Mouse (Mus musculus): ENCODE measurements at regions not wholly inside any gene's neighbourhood (a gene's known extent, or its start where the extent isn't known, plus 50 kb on each side); places are given as distances from the start of the nearest gene placed in this dataset.

GRCm38 (mm10) chr2:74264963-74265362 lies 314.3 kb downstream of the Lnpk start:
- DNase-seq (ENCODE audit: low read depth, low spot score) = no peak
- Histone ChIP-seq H3K27me3 (ENCODE audit: control insufficient read depth, insufficient read depth, low read length, poor library complexity, severe bottlenecking) (no peaks in the 10 kb centered on the region), H3K36me3 (ENCODE audit: control insufficient read depth, insufficient read depth, low read length, poor library complexity, severe bottlenecking) (no peaks in the 10 kb centered on the region)

- H3K36me3 ChIP-seq (ENCODE audit: control insufficient read depth, insufficient read depth, low read length, poor library complexity, severe bottlenecking) = no peaks in the 10 kb centered on the region
- no peak for DNase-seq (ENCODE audit: low read depth, low spot score)
Measured at GRCm38 (mm10) chr2:74257034-74257781, 322.0 kb downstream of the Lnpk start.

GRCm38 (mm10) chr2:74247521-74247920 lies 331.7 kb downstream of the Lnpk start:
- no peaks in the 10 kb centered on the region for H3K27me3 ChIP-seq (ENCODE audit: control insufficient read depth, insufficient read depth, low read length, poor library complexity, severe bottlenecking)
- H3K36me3 ChIP-seq (ENCODE audit: control insufficient read depth, insufficient read depth, low read length, poor library complexity, severe bottlenecking) = no peaks in the 10 kb centered on the region
- DNase-seq (ENCODE audit: low read depth, low spot score) = no peak

More at GRCm38 (mm10) chr2:74257034-74257781, 322.0 kb downstream of the Lnpk start:
- H3K27me3 ChIP-seq (ENCODE audit: control insufficient read depth, insufficient read depth, low read length, poor library complexity, severe bottlenecking) = no peaks in the 10 kb centered on the region

GRCm38 (mm10) chr2:74246631-74247030 lies 332.6 kb downstream of the Lnpk start:
- DNase-seq (ENCODE audit: low read depth, low spot score) = no peak
- Histone ChIP-seq H3K36me3 (ENCODE audit: control insufficient read depth, insufficient read depth, low read length, poor library complexity, severe bottlenecking) (no peaks in the 10 kb centered on the region), H3K27me3 (ENCODE audit: control insufficient read depth, insufficient read depth, low read length, poor library complexity, severe bottlenecking) (no peaks in the 10 kb centered on the region)

GRCm38 (mm10) chr2:74244203-74244602 lies 333.1 kb upstream of the Atp5g3 start:
- H3K36me3 ChIP-seq (ENCODE audit: control insufficient read depth, insufficient read depth, low read length, poor library complexity, severe bottlenecking) = no peaks in the 10 kb centered on the region
- DNase-seq (ENCODE audit: low read depth, low spot score) = no peak
- no peaks in the 10 kb centered on the region for H3K27me3 ChIP-seq (ENCODE audit: control insufficient read depth, insufficient read depth, low read length, poor library complexity, severe bottlenecking)

GRCm38 (mm10) chr2:74243801-74244200 lies 332.7 kb upstream of the Atp5g3 start:
- no peaks in the 10 kb centered on the region for H3K27me3 ChIP-seq (ENCODE audit: control insufficient read depth, insufficient read depth, low read length, poor library complexity, severe bottlenecking)

GRCm38 (mm10) chr2:74239586-74239985 lies 328.5 kb upstream of the Atp5g3 start:
- DNase-seq (ENCODE audit: low read depth, low spot score) = no peak
- Histone ChIP-seq H3K36me3 (ENCODE audit: control insufficient read depth, insufficient read depth, low read length, poor library complexity, severe bottlenecking) (no peaks in the 10 kb centered on the region), H3K27me3 (ENCODE audit: control insufficient read depth, insufficient read depth, low read length, poor library complexity, severe bottlenecking) (no peaks in the 10 kb centered on the region)

More at GRCm38 (mm10) chr2:74243801-74244200, 332.7 kb upstream of the Atp5g3 start:
- no peaks in the 10 kb centered on the region for H3K36me3 ChIP-seq (ENCODE audit: control insufficient read depth, insufficient read depth, low read length, poor library complexity, severe bottlenecking)
- no peak for DNase-seq (ENCODE audit: low read depth, low spot score)

GRCm38 (mm10) chr2:74217437-74217836 lies 306.3 kb upstream of the Atp5g3 start:
- no peaks in the 10 kb centered on the region for H3K27me3 ChIP-seq (ENCODE audit: control insufficient read depth, insufficient read depth, low read length, poor library complexity, severe bottlenecking)
- DNase-seq (ENCODE audit: low read depth, low spot score) = no peak
- no peaks in the 10 kb centered on the region for H3K36me3 ChIP-seq (ENCODE audit: control insufficient read depth, insufficient read depth, low read length, poor library complexity, severe bottlenecking)

GRCm38 (mm10) chr2:74210210-74210609 lies 299.1 kb upstream of the Atp5g3 start:
- no peak for DNase-seq (ENCODE audit: low read depth, low spot score)
- Histone ChIP-seq H3K36me3 (ENCODE audit: control insufficient read depth, insufficient read depth, low read length, poor library complexity, severe bottlenecking) (no peaks in the 10 kb centered on the region), H3K27me3 (ENCODE audit: control insufficient read depth, insufficient read depth, low read length, poor library complexity, severe bottlenecking) (no peaks in the 10 kb centered on the region)

GRCm38 (mm10) chr2:74209421-74209917 lies 298.3 kb upstream of the Atp5g3 start:
- no peaks in the 10 kb centered on the region for H3K36me3 ChIP-seq (ENCODE audit: control insufficient read depth, insufficient read depth, low read length, poor library complexity, severe bottlenecking)
- H3K27me3 ChIP-seq (ENCODE audit: control insufficient read depth, insufficient read depth, low read length, poor library complexity, severe bottlenecking) = no peaks in the 10 kb centered on the region
- no peak for DNase-seq (ENCODE audit: low read depth, low spot score)

- Histone ChIP-seq H3K36me3 (ENCODE audit: control insufficient read depth, insufficient read depth, low read length, poor library complexity, severe bottlenecking) (no peaks in the 10 kb centered on the region), H3K27me3 (ENCODE audit: control insufficient read depth, insufficient read depth, low read length, poor library complexity, severe bottlenecking) (no peaks in the 10 kb centered on the region)
- no peak for DNase-seq (ENCODE audit: low read depth, low spot score)
Measured at GRCm38 (mm10) chr2:74207440-74207839, 296.3 kb upstream of the Atp5g3 start.

GRCm38 (mm10) chr2:74202776-74203175 lies 291.6 kb upstream of the Atp5g3 start:
- no peak for DNase-seq (ENCODE audit: low read depth, low spot score)
- Histone ChIP-seq H3K27me3 (ENCODE audit: control insufficient read depth, insufficient read depth, low read length, poor library complexity, severe bottlenecking) (no peaks in the 10 kb centered on the region), H3K36me3 (ENCODE audit: control insufficient read depth, insufficient read depth, low read length, poor library complexity, severe bottlenecking) (no peaks in the 10 kb centered on the region)

- no peak for DNase-seq (ENCODE audit: low read depth, low spot score)
- Histone ChIP-seq H3K27me3 (ENCODE audit: control insufficient read depth, insufficient read depth, low read length, poor library complexity, severe bottlenecking) (no peaks in the 10 kb centered on the region), H3K36me3 (ENCODE audit: control insufficient read depth, insufficient read depth, low read length, poor library complexity, severe bottlenecking) (no peaks in the 10 kb centered on the region)
Measured at GRCm38 (mm10) chr2:74201608-74202323, 290.6 kb upstream of the Atp5g3 start.

- Histone ChIP-seq H3K27me3 (ENCODE audit: control insufficient read depth, insufficient read depth, low read length, poor library complexity, severe bottlenecking) (no peaks in the 10 kb centered on the region), H3K36me3 (ENCODE audit: control insufficient read depth, insufficient read depth, low read length, poor library complexity, severe bottlenecking) (no peaks in the 10 kb centered on the region)
- DNase-seq (ENCODE audit: low read depth, low spot score) = no peak
Measured at GRCm38 (mm10) chr2:74199550-74199949, 288.4 kb upstream of the Atp5g3 start.
